Mouse (Mus musculus) limb, embryonic 12.5 days (tissue): ENCODE measurements around the gene Hebp1. TPM values are rescaled to one million over a fixed set of nuclear protein-coding genes. Genes with fewer than 3 reads are reported as not detected.

Experiments
- ATAC-seq: fragments of 200-750 bp; cut with Nextera tagmentation; 2 replicates; pipeline ENCODE4 v1.8.0; 2017; ENCODE audit warnings: low read depth, moderate TSS enrichment; ENCODE audit not compliant: insufficient number of reproducible peaks, insufficient read depth, low FRiP score, low TSS enrichment
- H3K27ac ChIP-seq: fragments of 300-500 bp; sonication (generic); 2 replicates; pipeline ENCODE4 v1.5.1; 2016; ENCODE audit warnings: mild to moderate bottlenecking, moderate library complexity
- H3K27me3 ChIP-seq: fragments of 300-500 bp; sonication (generic); 2 replicates; pipeline ENCODE4 v1.6.1; 2016; ENCODE audit warnings: mild to moderate bottlenecking, moderate library complexity
- H3K36me3 ChIP-seq: fragments of 300-500 bp; sonication (generic); 2 replicates; pipeline ENCODE4 v1.6.1; 2016; ENCODE audit warnings: mild to moderate bottlenecking, moderate library complexity
- H3K4me1 ChIP-seq: fragments of 300-500 bp; sonication (generic); replicated peaks from 2 replicates; pipeline ENCODE4 v1.6.1; 2016
- H3K4me2 ChIP-seq: fragments of 300-500 bp; sonication (generic); 2 replicates; pipeline ENCODE4 v1.6.1; 2016; ENCODE audit warnings: mild to moderate bottlenecking, moderate library complexity
- H3K4me3 ChIP-seq: fragments of 300-500 bp; sonication (generic); replicated peaks from 2 replicates; pipeline ENCODE4 v1.5.1; 2016; ENCODE audit warnings: mild to moderate bottlenecking
- H3K9ac ChIP-seq: fragments of 300-500 bp; sonication (generic); replicated peaks from 2 replicates; pipeline ENCODE4 v1.6.1; 2016; ENCODE audit warnings: mild to moderate bottlenecking, moderate library complexity
- H3K9me3 ChIP-seq: fragments of 300-500 bp; sonication (generic); 2 replicates; pipeline ENCODE4 v1.6.1; 2016; ENCODE audit warnings: mild to moderate bottlenecking, moderate library complexity
- WGBS: fragments of 180-500 bp; shearing (Covaris S2); methylation state at CpG from one replicate; pipeline ENCODE4 v1.1.7; 2016; 5-methylcytosine and 5-hydroxymethylcytosine counted together
- polyA plus RNA-seq: library from polyadenylated mRNA; unstranded; fragments of >200 nt; fragmentation: Nextera tagmentation; extraction: Ambion mirVana; gene quantifications from 2 replicates; pipeline ENCODE4 v1.2.1, GENCODE M21; 2016

Hebp1 gene
- polyA plus RNA-seq, 1 experiment from 2014 or later, result 8.4 TPM

DNA sequence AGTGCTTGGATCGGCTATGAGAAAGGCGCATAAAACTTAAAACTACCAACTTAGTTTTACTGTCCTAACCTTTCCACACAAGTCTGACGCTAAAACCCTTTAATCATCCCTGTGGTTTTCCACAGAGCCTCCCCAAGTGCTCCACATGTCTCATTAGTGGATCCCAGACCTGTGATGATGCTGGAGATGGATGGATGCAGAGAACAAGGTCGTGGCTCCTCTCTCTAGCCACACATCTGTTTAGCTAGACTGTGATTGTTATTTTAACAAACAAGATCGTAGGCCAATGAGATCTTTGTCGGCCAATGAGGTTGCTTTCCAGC lies 84.7 kb downstream of the Hebp1 start:
- Histone ChIP-seq H3K4me3 (no peak overlapping the region), H3K4me2 (no peak overlapping the region), H3K27ac (no peak overlapping the region), H3K36me3 (no peaks in the 10 kb centered on the region), H3K4me1 (0 out of 2 replicates have a peak, but pooled peaks cover 4% of the 10 kb centered on the region), H3K9me3 (no peaks in the 10 kb centered on the region), H3K27me3 (no peaks in the 10 kb centered on the region), H3K9ac (no peak overlapping the region)
- 20% methylated on average over 6 of the region's 6 CpGs for WGBS
- ATAC-seq, result no peak

DNA sequence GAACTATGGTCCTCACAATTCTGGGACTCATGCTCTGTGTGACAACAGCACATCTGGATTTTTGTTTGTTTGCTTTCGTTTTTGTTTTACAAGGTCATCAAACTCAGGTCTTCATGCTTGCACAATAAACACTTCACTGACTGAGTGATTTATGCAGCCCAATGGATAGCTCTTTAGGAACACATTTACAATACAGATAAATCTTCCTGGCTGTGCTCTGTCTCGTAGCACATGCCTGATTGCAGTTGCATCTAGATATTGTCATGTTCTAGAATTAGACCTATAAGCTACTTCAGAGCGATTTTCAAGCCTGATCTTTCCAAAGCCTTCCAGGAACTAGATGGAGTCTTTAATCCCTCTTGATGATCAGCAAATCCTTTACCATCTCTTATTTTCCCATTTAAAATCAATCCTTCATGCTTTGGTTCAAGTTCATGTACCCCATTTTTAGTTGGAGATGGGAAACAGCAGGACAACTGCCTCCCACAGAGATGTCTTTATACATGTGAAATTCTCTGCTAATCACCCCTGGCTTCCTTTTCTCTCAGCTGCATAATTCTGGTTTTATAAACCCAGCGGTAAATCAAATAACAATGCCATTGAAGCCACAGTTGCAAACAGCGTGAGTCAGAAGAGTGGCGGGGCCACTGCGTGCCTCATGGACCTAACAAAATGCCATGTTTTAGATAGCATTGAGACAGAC lies 85.3 kb downstream of the Hebp1 start:
- 11% methylated on average over 7 of the region's 7 CpGs for whole genome bisulfite sequencing
- Histone ChIP-seq H3K9ac (no peak overlapping the region), H3K27me3 (no peaks in the 10 kb centered on the region), H3K27ac (no peak overlapping the region), H3K36me3 (no peaks in the 10 kb centered on the region), H3K4me3 (no peak overlapping the region), H3K4me1 (0 out of 2 replicates have a peak, but pooled peaks cover 4% of the 10 kb centered on the region), H3K9me3 (no peaks in the 10 kb centered on the region), H3K4me2 (no peak overlapping the region)
- no peak for ATAC-seq

GRCm38 (mm10) chr6:135107014-135107413 lies 90.8 kb downstream of the Hebp1 start:
- H3K4me1 ChIP-seq, result no peaks in the 10 kb centered on the region
- WGBS, result 83% methylated on average over 6 of the region's 6 CpGs

DNA sequence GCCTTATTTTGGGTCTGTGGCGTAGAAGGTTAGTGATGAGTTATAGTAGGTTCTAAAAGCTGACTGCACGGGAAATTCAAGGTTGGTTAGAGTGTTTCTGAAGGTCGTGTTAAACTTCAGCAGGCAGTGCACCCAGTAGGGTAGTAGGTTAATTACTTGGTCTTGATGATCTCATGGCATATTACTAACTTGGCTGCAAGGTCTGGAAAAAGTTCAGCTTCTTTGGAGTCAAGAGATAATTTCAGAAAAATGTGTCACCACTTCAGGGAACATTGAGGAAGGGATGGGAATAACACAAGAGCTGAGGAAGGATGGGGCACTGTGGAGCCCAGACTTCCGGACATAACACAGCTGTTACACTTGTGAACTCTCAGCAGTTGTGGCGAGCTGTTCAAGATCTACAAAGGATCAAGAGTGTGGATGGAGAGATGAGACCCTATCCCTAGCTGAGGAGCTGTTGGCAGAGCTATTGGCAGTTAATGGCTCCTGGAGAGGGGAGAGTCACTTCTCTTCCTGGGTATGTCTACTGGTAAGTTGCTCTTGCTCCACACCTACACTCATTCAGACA lies 95.0 kb downstream of the Hebp1 start:
- ATAC-seq, result no peak
- H3K4me1 ChIP-seq, result no peaks in the 10 kb centered on the region
- no peak overlapping the region for H3K9ac ChIP-seq
- no peak overlapping the region for H3K4me2 ChIP-seq
- 75% methylated on average over 5 of the region's 5 CpGs for WGBS
- H3K27ac ChIP-seq, result no peak overlapping the region
- H3K36me3 ChIP-seq, result no peaks in the 10 kb centered on the region
- H3K9me3 ChIP-seq, result no peaks in the 10 kb centered on the region
- no peak overlapping the region for H3K4me3 ChIP-seq
- H3K27me3 ChIP-seq, result 0 out of 2 replicates have a peak, but pooled peaks cover 3% of the 10 kb centered on the region

More at GRCm38 (mm10) chr6:135107014-135107413, 90.8 kb downstream of the Hebp1 start:
- H3K27me3 ChIP-seq, result 0 out of 2 replicates have a peak, but pooled peaks cover 3% of the 10 kb centered on the region
- no peaks in the 10 kb centered on the region for H3K36me3 ChIP-seq
- no peak for ATAC-seq
- H3K4me2 ChIP-seq, result no peak overlapping the region
- no peak overlapping the region for H3K9ac ChIP-seq
- H3K27ac ChIP-seq, result no peak overlapping the region
- H3K9me3 ChIP-seq, result no peaks in the 10 kb centered on the region
- no peak overlapping the region for H3K4me3 ChIP-seq

DNA sequence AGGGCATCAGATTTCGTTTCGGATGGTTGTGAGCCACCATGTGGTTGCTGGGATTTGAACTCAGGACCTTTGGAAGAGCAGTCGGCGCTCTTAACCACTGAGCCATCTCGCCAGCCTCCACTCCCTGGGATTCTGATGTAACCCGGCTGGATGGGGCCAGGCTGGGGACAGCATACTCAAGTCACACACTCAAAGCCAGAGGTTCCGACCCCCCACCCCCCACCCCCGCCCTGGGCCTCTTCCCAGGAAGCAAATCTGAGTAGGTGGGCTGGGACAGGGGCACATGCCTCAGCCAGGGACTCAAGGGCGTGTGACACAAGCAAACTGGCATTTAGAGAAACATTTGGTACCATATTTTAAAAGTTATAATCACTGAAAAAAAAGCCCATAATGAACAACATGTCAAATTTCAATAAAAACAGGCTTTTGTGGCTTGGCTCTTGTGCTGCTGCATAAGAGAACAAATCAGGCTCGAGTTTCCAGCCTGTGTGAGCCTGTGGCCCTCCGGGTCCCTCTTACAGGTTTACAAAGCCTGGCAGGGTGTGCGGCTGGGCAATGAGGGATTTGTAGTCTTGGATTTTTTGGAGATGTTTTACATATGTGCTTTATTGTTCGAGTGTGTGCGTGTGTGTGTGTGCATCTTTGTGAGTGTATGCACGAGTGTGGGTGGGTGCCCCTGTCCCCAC lies 96.9 kb downstream of the Hebp1 start:
- WGBS, result 72% methylated on average over 15 of the region's 15 CpGs
- Histone ChIP-seq H3K36me3 (no peaks in the 10 kb centered on the region), H3K4me2 (no peak overlapping the region), H3K4me1 (no peaks in the 10 kb centered on the region), H3K9ac (no peak overlapping the region), H3K4me3 (no peak overlapping the region), H3K9me3 (no peaks in the 10 kb centered on the region), H3K27ac (no peak overlapping the region), H3K27me3 (0 out of 2 replicates have a peak, but pooled peaks cover 3% of the 10 kb centered on the region)
- ATAC-seq, result peak; percentile 28; the same call in 1 of the 2 replicates

- ATAC-seq, result no peak
Observed at GRCm38 (mm10) chr6:135092798-135093470, 104.9 kb downstream of the Hebp1 start.

GRCm38 (mm10) chr6:135090661-135091060 lies 107.2 kb downstream of the Hebp1 start:
- H3K27ac ChIP-seq, result 0 out of 2 replicates have a peak overlapping the region, but pooled peaks have one; percentile 18
- H3K4me2 ChIP-seq, result no peak overlapping the region
- WGBS, result 34% methylated on average over 4 of the region's 4 CpGs
- H3K27me3 ChIP-seq, result no peaks in the 10 kb centered on the region
- no peaks in the 10 kb centered on the region for H3K36me3 ChIP-seq
- no peak for ATAC-seq
- no peaks in the 10 kb centered on the region for H3K9me3 ChIP-seq
- H3K4me3 ChIP-seq, result no peak overlapping the region
- peaks cover 28% of the 10 kb centered on the region for H3K4me1 ChIP-seq
- H3K9ac ChIP-seq, result no peak overlapping the region

More at GRCm38 (mm10) chr6:135092798-135093470, 104.9 kb downstream of the Hebp1 start:
- no peaks in the 10 kb centered on the region for H3K27me3 ChIP-seq
- WGBS, result 90% methylated on average over 12 of the region's 12 CpGs
- H3K27ac ChIP-seq, result no peak overlapping the region
- peaks cover 27% of the 10 kb centered on the region for H3K4me1 ChIP-seq
- H3K4me2 ChIP-seq, result no peak overlapping the region
- H3K4me3 ChIP-seq, result no peak overlapping the region
- no peaks in the 10 kb centered on the region for H3K36me3 ChIP-seq
- no peaks in the 10 kb centered on the region for H3K9me3 ChIP-seq
- no peak overlapping the region for H3K9ac ChIP-seq

- Histone ChIP-seq H3K36me3 (no peaks in the 10 kb centered on the region), H3K4me1 (peaks cover 28% of the 10 kb centered on the region), H3K27ac (no peak overlapping the region), H3K4me3 (no peak overlapping the region), H3K4me2 (no peak overlapping the region), H3K27me3 (no peaks in the 10 kb centered on the region), H3K9ac (no peak overlapping the region), H3K9me3 (no peaks in the 10 kb centered on the region)
- 16% methylated on average over 8 of the region's 8 CpGs for WGBS
- no peak for ATAC-seq
Observed at GRCm38 (mm10) chr6:135089786-135090185, 108.0 kb downstream of the Hebp1 start.

DNA sequence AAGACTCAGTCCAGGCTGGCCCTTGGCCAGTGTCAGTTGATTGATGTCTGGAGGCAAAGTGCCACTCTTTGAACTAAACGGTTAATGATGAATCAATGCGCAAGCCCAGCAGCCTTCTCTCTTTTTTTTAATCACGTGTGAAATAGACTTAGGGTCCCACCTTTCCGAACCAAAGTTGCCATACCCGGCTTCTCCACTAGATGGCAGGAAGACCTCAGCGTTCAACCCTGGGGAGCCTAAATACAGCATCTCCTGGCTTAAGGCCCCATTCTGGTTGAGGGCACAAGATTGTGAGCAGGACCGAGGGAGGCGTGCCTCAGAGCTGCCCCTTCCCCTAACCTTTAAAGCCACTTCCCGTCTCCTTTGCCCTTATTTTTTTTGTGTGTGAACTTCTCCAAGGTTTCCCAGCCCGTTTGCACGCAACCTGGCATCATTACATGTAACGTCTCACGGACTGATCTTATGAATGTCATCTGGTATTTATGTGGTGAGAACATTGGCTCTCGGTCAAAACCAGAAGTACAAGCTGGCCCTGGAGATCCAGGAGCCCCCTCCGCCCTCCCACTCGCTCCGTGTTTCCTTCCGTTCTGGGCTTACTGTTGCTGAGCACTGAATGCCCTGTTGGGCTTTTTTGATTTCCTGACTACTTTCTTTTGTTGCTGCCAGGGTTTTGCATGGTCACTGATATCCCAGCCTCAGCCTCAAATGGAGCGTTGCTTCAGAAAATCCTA lies 109.9 kb downstream of the Hebp1 start:
- WGBS, result 13% methylated on average over 19 of the region's 19 CpGs
- peak; percentile 81 for ATAC-seq

More for the DNA sequence above, 109.9 kb downstream of the Hebp1 start:
- Histone ChIP-seq H3K4me3 (peak overlapping the region; percentile 17), H3K9me3 (no peaks in the 10 kb centered on the region), H3K4me1 (peaks cover 28% of the 10 kb centered on the region), H3K27ac (peak overlapping the region; percentile 66), H3K27me3 (no peaks in the 10 kb centered on the region), H3K9ac (no peak overlapping the region), H3K36me3 (no peaks in the 10 kb centered on the region), H3K4me2 (peak overlapping the region; percentile 51)
